Mouse (Mus musculus): ENCODE results near the gene Pnpo.
A peak's percentile ranks its signal among the peaks of the same experiment; 100 is the strongest.

Gene Pnpo

DNA sequence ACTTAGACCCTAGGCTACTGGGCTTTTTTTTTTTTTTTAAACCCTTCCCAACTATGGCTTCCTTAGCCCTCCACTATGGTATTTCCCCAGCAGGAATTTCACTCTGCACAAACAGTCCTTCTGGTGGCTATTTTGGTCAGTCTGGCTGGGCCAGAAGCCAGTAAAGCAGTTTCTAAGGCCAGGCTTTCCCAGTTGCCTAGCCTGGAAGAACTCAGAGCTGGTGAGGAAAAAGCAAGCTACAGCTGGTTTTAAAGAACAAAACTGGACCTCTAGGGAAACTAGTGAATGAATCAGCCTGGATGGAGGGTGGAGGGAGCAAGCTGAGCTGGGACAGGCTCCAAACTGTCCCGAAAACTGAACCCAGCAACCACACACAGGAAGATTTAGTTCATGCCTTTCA is 26.0 kb upstream of the Pnpo start:
- no peak for DNase-seq (ENCODE audit: low spot score in 2 of 2)

- no peak for DNase-seq (ENCODE audit: low spot score in 2 of 2)
Measured at GRCm38 (mm10) chr11:96969280-96969722, 25.5 kb upstream of the Pnpo start.

- DNase-seq (ENCODE audit: low spot score in 2 of 2) = no peak
Measured at GRCm38 (mm10) chr11:96968476-96968875, 24.7 kb upstream of the Pnpo start.

DNA sequence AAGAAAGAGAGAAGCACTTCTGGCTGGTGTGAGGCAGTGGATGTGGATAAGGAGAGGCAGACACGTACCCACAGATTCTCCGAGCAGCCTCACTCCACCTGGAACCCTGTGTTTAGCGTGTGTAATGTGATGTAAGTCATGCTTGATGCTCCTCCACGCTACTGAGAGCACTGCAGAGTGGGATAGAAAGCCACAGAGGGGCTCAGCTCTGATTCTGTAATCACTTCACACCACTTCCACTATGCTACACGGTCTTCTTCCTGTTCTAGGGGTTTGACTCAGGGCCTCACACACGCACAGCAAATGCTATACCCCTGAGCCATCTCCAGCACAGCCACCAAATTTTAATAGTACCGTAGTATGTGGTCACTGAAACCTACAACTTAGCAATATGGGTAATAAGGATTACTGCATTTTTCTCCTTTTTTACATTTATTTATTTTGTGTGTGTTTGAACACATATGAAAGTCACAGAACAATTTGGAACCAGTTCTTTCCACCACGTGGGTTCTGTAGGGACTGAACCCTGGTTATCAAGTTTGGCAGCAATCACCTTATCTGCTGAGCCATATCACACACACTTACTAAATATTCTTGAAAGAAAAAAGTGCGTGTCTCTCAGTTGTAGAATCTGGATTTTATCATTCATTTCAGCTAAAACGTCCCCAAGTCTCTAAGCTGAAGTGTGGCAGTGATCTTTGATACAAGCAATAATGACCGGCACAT is 23.9 kb upstream of the Pnpo start:
- no peak for DNase-seq (ENCODE audit: low spot score in 2 of 2)

- peak in 1 of 2 experiments; percentile 55 for DNase-seq (ENCODE audit: low spot score in 2 of 2)
Measured at GRCm38 (mm10) chr11:96966914-96967543, 23.2 kb upstream of the Pnpo start.

- DNase-seq (ENCODE audit: low spot score in 2 of 2) = no peak
Measured at GRCm38 (mm10) chr11:96966172-96966571, 22.4 kb upstream of the Pnpo start.

- peak; percentile 79 to 91 for DNase-seq (ENCODE audit: low spot score in 2 of 2)
Measured at GRCm38 (mm10) chr11:96963580-96963979, 19.8 kb upstream of the Pnpo start.

- peak; percentile 63 to 68 for DNase-seq (ENCODE audit: low spot score in 2 of 2)
Measured at GRCm38 (mm10) chr11:96957061-96957805, 13.4 kb upstream of the Pnpo start.

DNA sequence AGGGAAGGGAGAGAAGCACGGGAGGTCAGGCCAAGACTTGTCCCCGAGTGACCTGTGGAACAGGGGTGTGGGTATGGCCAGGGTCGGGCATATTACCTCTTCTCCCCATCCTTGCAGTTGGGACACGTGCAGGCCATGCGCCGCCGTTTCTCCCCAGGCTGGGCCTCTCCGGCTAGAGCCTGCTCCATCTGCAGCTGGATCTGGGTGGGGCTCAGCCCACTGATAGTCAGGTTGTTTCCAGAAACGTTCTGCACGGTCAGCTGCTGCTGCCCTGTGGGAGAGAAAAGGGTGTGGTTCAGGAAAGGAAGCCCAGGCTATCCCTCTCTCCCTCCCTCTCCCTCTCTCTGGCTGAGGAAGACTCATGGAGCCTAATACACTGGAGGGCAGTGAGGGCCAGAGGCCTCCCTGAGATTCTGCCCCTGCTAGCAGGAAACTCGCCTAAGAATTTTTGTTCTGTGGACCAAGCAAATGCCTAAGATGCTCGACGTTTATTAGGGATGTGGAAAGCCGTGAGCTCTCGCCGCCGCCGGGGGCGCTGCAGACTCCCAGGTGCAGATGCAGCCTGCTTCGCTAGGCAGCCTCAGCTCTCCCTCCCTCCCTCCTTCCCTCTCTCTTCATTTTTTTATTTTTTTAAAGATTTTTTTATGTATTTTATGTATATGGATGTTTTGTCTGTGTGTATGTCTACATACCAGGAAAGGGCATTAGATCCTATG is 12.4 kb upstream of the Pnpo start:
- DNase-seq (ENCODE audit: low spot score in 2 of 2) = no peak

- no peak for DNase-seq (ENCODE audit: low spot score in 2 of 2)
Measured at GRCm38 (mm10) chr11:96955094-96955493, 11.3 kb upstream of the Pnpo start.

GRCm38 (mm10) chr11:96952896-96953295 is 9.1 kb upstream of the Pnpo start:
- DNase-seq (ENCODE audit: low spot score in 2 of 2) = peak in 1 of 2 experiments; percentile 48

DNA sequence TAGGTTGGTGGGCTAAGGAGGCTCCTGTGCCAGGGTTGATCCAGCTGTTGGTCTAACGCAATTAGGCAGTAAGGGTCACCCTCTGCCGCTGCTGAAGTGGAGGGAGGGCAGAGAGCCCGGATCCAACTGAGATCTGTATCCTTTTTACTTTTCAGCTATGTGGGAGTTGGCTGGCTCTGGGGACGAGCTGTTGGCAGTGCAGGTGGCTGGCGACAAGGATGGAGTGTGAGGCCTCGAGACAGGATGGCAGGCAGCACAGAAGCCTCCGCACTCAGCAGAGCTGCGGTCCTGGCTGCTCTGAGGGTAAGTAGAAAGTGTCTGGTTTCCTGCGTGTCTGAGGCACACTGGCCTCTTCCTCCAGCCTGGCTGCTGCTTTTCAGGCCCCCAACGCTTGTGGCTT is 8.6 kb upstream of the Pnpo start:
- peak; percentile 40 to 51 for DNase-seq (ENCODE audit: low spot score in 2 of 2)

GRCm38 (mm10) chr11:96950767-96951166 is 7.0 kb upstream of the Pnpo start:
- DNase-seq (ENCODE audit: low spot score in 2 of 2) = no peak

DNA sequence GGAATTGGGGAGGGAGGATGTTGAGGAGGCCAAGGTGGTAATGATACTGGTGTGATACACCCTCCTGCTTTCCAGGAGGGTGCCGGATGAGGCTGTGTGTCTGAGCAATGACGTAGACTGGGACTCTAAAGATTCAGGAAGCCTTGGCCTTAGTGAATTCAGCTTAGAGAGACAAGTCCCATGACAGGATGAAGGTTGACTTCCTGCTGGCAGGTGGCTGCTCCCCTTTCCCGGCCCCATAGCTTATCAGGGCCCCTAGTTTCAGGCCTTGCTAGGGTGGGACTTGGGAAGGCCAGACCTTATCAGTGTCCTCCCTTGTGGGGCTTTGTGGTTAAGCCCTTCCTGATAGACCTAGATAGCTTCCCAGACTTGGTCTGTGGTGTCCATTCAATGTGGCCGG is 4.1 kb upstream of the Pnpo start:
- no peak for DNase-seq (ENCODE audit: low spot score in 2 of 2)

GRCm38 (mm10) chr11:96946498-96946897 is 2.7 kb upstream of the Pnpo start:
- DNase-seq (ENCODE audit: low spot score in 2 of 2) = no peak

- DNase-seq (ENCODE audit: low spot score in 2 of 2) = no peak
Measured at GRCm38 (mm10) chr11:96944844-96945580, 1.2 kb upstream of the Pnpo start.

DNA sequence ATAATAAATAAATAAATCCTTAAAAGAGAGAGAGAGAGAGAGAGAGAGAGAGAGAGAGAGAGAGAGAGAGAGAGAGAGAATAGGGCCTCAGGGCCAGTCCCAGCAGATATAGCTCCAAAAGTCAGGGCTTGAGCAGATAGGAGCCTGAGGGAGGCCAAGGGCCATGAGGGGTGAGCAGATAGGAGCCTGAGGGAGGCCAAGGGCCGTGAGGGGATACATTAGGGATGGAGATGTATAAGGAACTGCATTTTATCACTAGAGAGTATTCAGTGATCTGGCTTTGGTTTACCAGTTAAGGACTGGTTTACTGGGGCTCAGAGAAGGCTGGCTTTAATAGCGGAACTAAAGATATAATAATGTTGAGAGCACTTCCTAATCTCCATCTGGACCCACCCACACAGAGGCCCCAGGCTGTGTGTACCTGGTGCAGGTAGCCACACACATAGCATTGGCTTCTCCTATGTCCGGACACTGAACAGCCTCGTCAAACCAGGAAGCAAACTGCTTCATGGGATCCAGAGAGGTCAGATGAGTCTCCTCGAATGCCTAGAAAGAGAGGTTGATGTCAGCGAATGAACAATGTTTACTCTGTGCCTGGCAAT is 1.7 kb downstream of the Pnpo start:
- no peak for DNase-seq (ENCODE audit: low spot score in 2 of 2)

DNA sequence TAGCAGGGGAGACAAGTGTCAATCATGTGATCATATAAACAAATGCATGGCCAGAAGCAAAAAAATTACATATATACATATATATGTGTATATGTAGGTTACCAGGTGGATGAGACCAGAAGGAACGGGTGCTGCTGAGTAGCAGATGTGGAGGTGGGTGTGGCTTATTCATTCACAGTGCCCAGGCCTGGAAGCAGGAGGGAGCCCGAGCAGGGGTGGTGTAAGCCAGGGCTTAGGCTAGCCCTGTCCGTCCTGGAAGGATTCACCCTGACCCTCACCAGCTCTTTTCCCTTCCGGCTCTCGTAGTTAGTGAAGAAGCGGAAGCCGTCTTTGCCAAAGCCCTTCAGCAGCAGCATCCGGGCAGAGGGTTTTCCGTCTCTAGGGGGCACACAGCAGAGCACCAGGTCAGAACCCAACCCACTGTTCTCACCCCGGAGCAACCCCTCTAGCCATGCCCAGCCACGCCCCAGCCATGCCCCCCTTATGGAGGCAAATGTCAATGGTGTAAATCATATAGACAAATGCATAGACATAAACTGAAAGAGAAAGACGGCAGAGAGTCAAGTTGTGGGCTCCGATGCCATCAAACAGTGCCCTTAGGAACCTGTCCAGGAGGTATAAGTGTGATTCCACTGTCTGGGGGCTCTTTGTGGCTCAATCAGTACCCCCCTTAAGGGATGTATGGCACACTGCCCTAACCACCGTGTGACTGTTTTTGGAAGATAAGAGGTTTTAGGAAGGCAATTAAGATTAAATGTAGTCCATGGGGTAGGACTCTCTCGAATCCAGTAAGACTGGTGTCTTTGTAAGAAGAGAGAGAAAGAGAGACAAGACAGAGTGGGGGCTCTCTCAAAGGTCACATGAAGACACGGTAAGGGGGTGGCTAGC is 3.0 kb downstream of the Pnpo start:
- DNase-seq (ENCODE audit: low spot score in 2 of 2) = no peak

DNA sequence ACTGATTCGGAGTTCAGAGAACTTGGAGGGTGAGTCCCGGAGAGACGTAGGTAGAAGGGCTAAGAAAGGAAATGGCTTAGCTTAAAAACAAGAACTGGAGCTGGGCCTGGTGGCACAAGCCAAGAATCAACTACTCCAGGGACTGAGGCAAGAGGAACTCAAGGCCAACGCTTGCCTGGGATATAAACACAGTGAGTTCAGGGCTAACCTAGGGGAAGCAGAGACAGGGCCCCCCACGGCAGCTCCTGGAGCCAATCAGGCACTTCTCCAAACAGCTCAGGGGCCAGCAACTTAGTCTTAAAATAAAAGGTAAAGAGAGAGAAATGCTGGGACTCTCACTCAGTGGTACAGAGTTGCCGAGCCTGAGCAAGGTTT is 5.4 kb downstream of the Pnpo start:
- DNase-seq (ENCODE audit: low spot score in 2 of 2) = no peak

All from thymus, postnatal 10 days (tissue).